Mouse (Mus musculus) CH12.LX (cell line): ENCODE measurements around the gene Brd3. TPM values are rescaled to one million over a fixed set of nuclear protein-coding genes. Genes with fewer than 3 reads are reported as not detected.

Experiments used
- DNase-seq: peaks from one replicate; pipeline ENCODE4 v3.0.0-alpha.2; 2013; ENCODE audit errors: extremely low read depth
- H3K27ac ChIP-seq: 2 replicates; pipeline ENCODE4 v1.5.1; 2012; ENCODE audit warnings: low read depth, mild to moderate bottlenecking, control low read depth, moderate library complexity; ENCODE audit not compliant: insufficient read depth
- H3K27me3 ChIP-seq: replicated peaks from 2 replicates; pipeline ENCODE3; 2012; ENCODE audit warnings: inconsistent platforms
- H3K36me3 ChIP-seq, 2 experiments: replicated peaks in 1 of 2; 2 replicates each; pipeline versions ENCODE3 to v1.6.1; 2012; ENCODE audit warnings: inconsistent platforms in 1 of 2, low read length in 1 of 2, mild to moderate bottlenecking in 1 of 2, mixed read lengths in 1 of 2, moderate library complexity in 1 of 2; ENCODE audit not compliant: control insufficient read depth in 1 of 2, insufficient read depth in 1 of 2
- H3K4me1 ChIP-seq, 2 experiments: 2 replicates each; pipeline ENCODE4 v1.6.1; 2012; ENCODE audit warnings: inconsistent platforms in 1 of 2, moderate library complexity in 1 of 2; ENCODE audit not compliant: insufficient read depth in 2 of 2, control insufficient read depth in 1 of 2
- H3K4me2 ChIP-seq: 2 replicates; pipeline ENCODE4 v1.6.1; 2012; ENCODE audit warnings: low read depth, mild to moderate bottlenecking, control low read depth; ENCODE audit not compliant: poor library complexity, insufficient read depth, severe bottlenecking
- H3K4me3 ChIP-seq, 3 experiments: fragments of 150-350 bp in 1 of 3; sonication (generic) in 1 of 3; replicated peaks in 1 of 3; 2 replicates each; pipeline versions ENCODE3 to v1.5.1; 2011 to 2012; ENCODE audit warnings: low read depth in 2 of 3, low read length in 2 of 3, mild to moderate bottlenecking in 2 of 3, moderate library complexity in 2 of 3, control low read depth in 1 of 3, improper control_type of control experiment in 1 of 3, inconsistent platforms in 1 of 3, mixed read lengths in 1 of 3; ENCODE audit not compliant: poor library complexity in 1 of 3
- H3K79me2 ChIP-seq: replicated peaks from 2 replicates; pipeline ENCODE4 v1.6.1; 2012; ENCODE audit warnings: mild to moderate bottlenecking, moderate library complexity; ENCODE audit not compliant: control insufficient read depth, poor library complexity, insufficient read depth, severe bottlenecking; ENCODE audit errors: extremely low read depth
- H3K9ac ChIP-seq: 2 replicates; pipeline ENCODE4 v1.6.1; 2012; ENCODE audit warnings: low read depth, mild to moderate bottlenecking, control low read depth, moderate library complexity; ENCODE audit not compliant: insufficient read depth
- H3K9me3 ChIP-seq: replicated peaks from 2 replicates; pipeline ENCODE3; 2012; ENCODE audit warnings: low read length, inconsistent platforms, mixed read lengths
- CHD1 ChIP-seq: IDR thresholded peaks from 2 replicates; pipeline ENCODE4 v1.6.1; 2012; ENCODE audit warnings: low read depth, low read length, improper control_type of control experiment, inconsistent platforms
- CTCF ChIP-seq, 2 experiments: IDR thresholded peaks in 1 of 2; conservative IDR thresholded peaks in 1 of 2; 2 replicates each; pipeline ENCODE4 v1.5.1; 2011 to 2012; ENCODE audit warnings: low read depth in 2 of 2, low read length in 2 of 2, improper control_type of control experiment in 1 of 2, inconsistent platforms in 1 of 2, mild to moderate bottlenecking in 1 of 2, moderate library complexity in 1 of 2
- ETS1 ChIP-seq: conservative IDR thresholded peaks from 2 replicates; pipeline ENCODE4 v1.6.1; 2012; ENCODE audit warnings: low read depth, mild to moderate bottlenecking, inconsistent platforms, low read length, improper control_type of control experiment, moderate library complexity
- GABPA ChIP-seq: IDR thresholded peaks from 2 replicates; pipeline ENCODE4 v1.6.1; 2012; ENCODE audit warnings: low read depth, low read length, improper control_type of control experiment, inconsistent platforms; ENCODE audit not compliant: insufficient replicate concordance
- HCFC1 ChIP-seq: IDR thresholded peaks from 2 replicates; pipeline ENCODE4 v1.6.1; 2012; ENCODE audit warnings: low read depth, mild to moderate bottlenecking, inconsistent platforms, low read length, improper control_type of control experiment
- JUN ChIP-seq: IDR thresholded peaks from 2 replicates; pipeline ENCODE4 v1.6.1; 2011; ENCODE audit warnings: low read depth, mild to moderate bottlenecking, low read length, improper control_type of control experiment, moderate library complexity; ENCODE audit not compliant: insufficient read depth
- MAZ ChIP-seq: IDR thresholded peaks from 2 replicates; pipeline ENCODE4 v1.6.1; 2012; ENCODE audit warnings: low read depth, mild to moderate bottlenecking, inconsistent platforms, low read length, improper control_type of control experiment, moderate library complexity
- MXI1 ChIP-seq: IDR thresholded peaks from 2 replicates; pipeline ENCODE4 v1.6.1; 2011; ENCODE audit warnings: mild to moderate bottlenecking, low read depth, low read length, improper control_type of control experiment
- NRF1 ChIP-seq: IDR thresholded peaks from 2 replicates; pipeline ENCODE4 v1.6.1; 2014; ENCODE audit warnings: low read depth, mild to moderate bottlenecking, inconsistent platforms, low read length, improper control_type of control experiment, moderate library complexity
- POLR2AphosphoS2 ChIP-seq: IDR thresholded peaks from 2 replicates; pipeline ENCODE4 v1.6.1; 2011; ENCODE audit warnings: low read depth, low read length, improper control_type of control experiment
- RAD21 ChIP-seq: IDR thresholded peaks from 2 replicates; pipeline ENCODE4 v1.6.1; 2011; ENCODE audit warnings: low read depth, mild to moderate bottlenecking, low read length, improper control_type of control experiment, moderate library complexity
- RCOR1 ChIP-seq: conservative IDR thresholded peaks from 2 replicates; pipeline ENCODE4 v1.6.1; 2012; ENCODE audit warnings: low read depth, mild to moderate bottlenecking, inconsistent platforms, low read length, improper control_type of control experiment
- SIN3A ChIP-seq: IDR thresholded peaks from 2 replicates; pipeline ENCODE4 v1.6.1; 2012; ENCODE audit warnings: low read length, improper control_type of control experiment, inconsistent platforms
- TBP ChIP-seq: conservative IDR thresholded peaks from 2 replicates; pipeline ENCODE4 v1.6.1; 2011; ENCODE audit warnings: low read depth, low read length, improper control_type of control experiment
- TCF12 ChIP-seq: IDR thresholded peaks from 2 replicates; pipeline ENCODE4 v1.6.1; 2014; ENCODE audit warnings: low read depth, mild to moderate bottlenecking, inconsistent platforms, low read length, improper control_type of control experiment
- USF2 ChIP-seq: conservative IDR thresholded peaks from 2 replicates; pipeline ENCODE4 v1.6.1; 2011; ENCODE audit warnings: low read depth, low read length, improper control_type of control experiment
- ZC3H11A ChIP-seq: IDR thresholded peaks from 2 replicates; pipeline ENCODE4 v1.6.1; 2012; ENCODE audit warnings: low read depth, mild to moderate bottlenecking, inconsistent platforms, low read length, improper control_type of control experiment
- ZNF384 ChIP-seq: IDR thresholded peaks from 2 replicates; pipeline ENCODE4 v1.6.1; 2012; ENCODE audit warnings: low read depth, low read length, improper control_type of control experiment, inconsistent platforms
- dilution Hi-C: fragments of 300-500 bp; cut with MboI; formaldehyde crosslinking; loops from 2 replicates; pipeline ENCODE4 v1.14.3; 2020; ENCODE audit warnings: low sequenced_read_pairs; ENCODE audit not compliant: extremely low pct_unique_long_range_greater_than_20kb, extremely low pct_ligation_motif_present
- in situ Hi-C: fragments of 300-500 bp; cut with MboI; formaldehyde crosslinking; loops from 3 replicates; pipeline ENCODE4 v1.14.3; 2019; ENCODE audit warnings: low sequenced_read_pairs, low pct_ligation_motif_present, low pct_unique_long_range_greater_than_20kb, mixed read lengths
- polyA plus RNA-seq: library from polyadenylated mRNA; unstranded; fragments of >175 nt; gene quantifications from 2 replicates; pipeline ENCODE4 v1.2.1, GENCODE M21; 2012; ENCODE audit warnings: low read depth; ENCODE audit not compliant: insufficient read length
- total RNA-seq, 2 experiments: library from RNA; depleted of rRNA; stranded (reverse); fragments of 300-350 nt in 1 of 2; fragments of >200 nt in 1 of 2; gene quantifications; 2 replicates each; pipeline ENCODE4 v1.2.3; 2012 to 2014

The Brd3 gene
- total and polyA plus RNA-seq, 3 experiments: 2.5 to 17.1 (median 6.6) TPM

DNA sequence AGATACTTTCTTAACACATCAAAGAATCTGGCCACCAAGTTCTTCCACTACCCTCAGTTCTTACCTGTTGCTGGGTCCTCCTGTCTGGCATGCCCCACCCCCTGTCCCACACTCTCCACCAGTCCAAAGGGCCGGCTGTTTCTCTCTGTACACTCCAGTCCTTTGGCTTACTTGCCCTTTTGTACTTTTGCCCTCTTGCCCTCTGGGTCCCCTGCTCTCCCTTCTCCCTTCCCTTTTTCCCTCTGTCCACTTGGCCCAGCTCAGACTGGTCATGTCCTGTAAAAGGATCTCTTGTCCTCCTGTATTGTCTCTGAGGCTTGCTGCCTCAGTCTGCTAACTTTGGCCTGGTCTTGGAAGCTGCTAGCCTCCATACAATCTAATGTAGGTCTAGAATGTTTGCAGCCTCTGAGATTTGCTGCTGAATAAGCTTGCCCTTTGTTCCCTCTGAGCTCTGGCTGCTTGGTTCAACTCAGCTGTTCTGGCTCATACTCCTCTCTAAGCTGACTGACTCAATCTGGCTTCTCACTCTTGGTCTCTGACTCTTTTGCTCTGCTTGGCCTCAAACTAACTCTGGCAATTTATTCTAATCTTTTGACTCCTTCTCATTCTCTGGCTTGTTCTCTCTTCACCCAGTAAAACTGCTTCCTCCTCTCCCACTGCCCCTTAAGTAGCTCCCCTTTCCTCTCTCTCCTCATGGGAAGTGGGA lies 41.4 kb upstream of the Brd3 start:
- no peak overlapping the region for H3K4me2 ChIP-seq
- no peak overlapping the region for H3K27ac ChIP-seq
- peaks cover 6% of the 10 kb centered on the region for H3K27me3 ChIP-seq
- TF ChIP-seq GABPA (no peak), ZC3H11A (no peak), JUN (no peak), ZNF384 (no peak), MXI1 (no peak), USF2 (no peak), TCF12 (no peak), POLR2AphosphoS2 (no peak), HCFC1 (no peak), MAZ (no peak), RAD21 (no peak), CHD1 (no peak)
- no peaks in the 10 kb centered on the region for H3K79me2 ChIP-seq
- dilution Hi-C loops: no loop called here
- H3K4me1 ChIP-seq: no peaks in the 10 kb centered on the region; a peak in 1 of 4 replicates
- no peak overlapping the region for H3K4me3 ChIP-seq
- in situ Hi-C loops: no loop called here
- H3K9ac ChIP-seq: no peak overlapping the region
- H3K9me3 ChIP-seq: peaks cover 21% of the 10 kb centered on the region
- peaks cover 0 to 2% of the 10 kb centered on the region in 2 experiments for H3K36me3 ChIP-seq
- DNase-seq: no peak

- Histone ChIP-seq H3K27ac (no peak overlapping the region), H3K36me3 (peaks cover 0 to 4% of the 10 kb centered on the region in 2 experiments), H3K9ac (no peak overlapping the region), H3K9me3 (peaks cover 21% of the 10 kb centered on the region), H3K4me1 (no peaks in the 10 kb centered on the region), H3K4me3 (no peak overlapping the region), H3K27me3 (peaks cover 3% of the 10 kb centered on the region), H3K4me2 (no peak overlapping the region), H3K79me2 (no peaks in the 10 kb centered on the region)
- no peak for DNase-seq
- dilution Hi-C loops: no loop called here
- TF ChIP-seq CHD1 (no peak), TBP (no peak), NRF1 (no peak), CTCF (conservative IDR thresholded peaks at IDR 0.05 in 1 of 2, IDR thresholded peaks at IDR 0.05 in 1 of 2; ENCODE audit: low read depth in 2 of 2, low read length in 2 of 2) (no peak), RCOR1 (no peak), RAD21 (no peak), SIN3A (no peak), ETS1 (no peak), ZNF384 (no peak), MAZ (no peak), HCFC1 (no peak)
- in situ Hi-C loops: no loop called here
Measured at GRCm38 (mm10) chr2:27547986-27548385, 40.5 kb upstream of the Brd3 start.
